Mouse (Mus musculus): Measurements from ENCODE around the gene Snai1. TPM values are rescaled to one million over a fixed set of nuclear protein-coding genes. Genes with fewer than 3 reads are reported as not detected.

The Snai1 gene
- total RNA-seq, 2 experiments from 2014 or later = 6.3 to 7.0 TPM

GRCm38 (mm10) chr2:167548961-167549360 is 11.0 kb downstream of the Snai1 start:
- no peak for DNase-seq (ENCODE audit: low spot score in 2 of 2)

- no peak for DNase-seq (ENCODE audit: low spot score in 2 of 2)
Measured at GRCm38 (mm10) chr2:167550341-167550854, 12.4 kb downstream of the Snai1 start.

DNA sequence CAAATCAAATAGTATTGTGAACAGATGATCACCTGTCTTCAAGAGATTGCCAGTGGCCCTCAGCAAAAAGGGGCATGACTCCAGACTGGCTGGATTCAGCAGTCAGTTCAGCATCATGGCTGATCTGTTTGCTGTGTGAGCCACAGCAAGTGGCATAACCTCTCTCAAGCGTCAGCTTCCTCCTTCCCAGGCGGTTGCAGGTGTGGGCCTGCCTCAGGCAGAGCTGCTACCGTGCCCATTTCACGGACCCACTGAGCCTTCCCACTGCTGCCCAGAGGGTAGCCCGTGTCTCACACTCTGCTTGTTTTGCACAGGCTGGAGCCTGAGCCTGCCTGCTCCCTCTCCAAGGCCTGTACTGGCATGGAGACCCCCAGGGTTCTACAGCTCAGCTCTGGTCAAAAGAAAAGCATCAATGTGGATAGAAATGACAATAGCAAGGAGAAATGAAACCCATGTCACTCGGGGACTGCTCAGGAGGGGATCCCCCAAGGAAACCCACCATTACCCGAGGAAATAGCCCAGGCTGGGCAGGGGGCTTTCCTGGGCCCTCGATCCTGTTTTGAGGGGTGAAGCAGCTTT is 13.4 kb downstream of the Snai1 start:
- DNase-seq (ENCODE audit: low spot score in 2 of 2) = no peak

GRCm38 (mm10) chr2:167552292-167552691 is 14.3 kb downstream of the Snai1 start:
- DNase-seq (ENCODE audit: low spot score in 2 of 2) = no peak

GRCm38 (mm10) chr2:167552927-167553402 is 15.0 kb downstream of the Snai1 start:
- no peak for DNase-seq (ENCODE audit: low spot score in 2 of 2)

DNA sequence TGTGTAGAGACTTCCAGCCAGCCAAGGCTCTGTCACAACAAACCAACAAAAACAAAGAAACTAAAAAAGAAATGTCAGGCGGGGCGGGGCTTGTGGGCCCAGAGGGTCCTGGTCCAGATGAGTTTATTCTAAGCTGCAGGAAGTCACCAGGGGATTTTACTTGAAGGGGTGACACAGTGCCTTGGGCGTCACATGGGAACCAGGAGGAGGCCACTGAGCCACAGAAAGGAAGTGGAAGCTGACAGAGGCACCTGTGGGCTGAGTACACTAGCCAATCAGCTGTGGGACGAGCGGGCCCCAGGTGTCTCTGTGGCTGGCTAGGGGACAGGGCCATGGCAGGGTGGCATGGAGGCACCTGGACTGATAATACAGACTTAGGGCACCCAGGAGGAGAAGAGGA is 17.8 kb downstream of the Snai1 start:
- no peak for DNase-seq (ENCODE audit: low spot score in 2 of 2)

GRCm38 (mm10) chr2:167559413-167559812 is 21.4 kb downstream of the Snai1 start:
- DNase-seq (ENCODE audit: low spot score in 2 of 2) = no peak

DNA sequence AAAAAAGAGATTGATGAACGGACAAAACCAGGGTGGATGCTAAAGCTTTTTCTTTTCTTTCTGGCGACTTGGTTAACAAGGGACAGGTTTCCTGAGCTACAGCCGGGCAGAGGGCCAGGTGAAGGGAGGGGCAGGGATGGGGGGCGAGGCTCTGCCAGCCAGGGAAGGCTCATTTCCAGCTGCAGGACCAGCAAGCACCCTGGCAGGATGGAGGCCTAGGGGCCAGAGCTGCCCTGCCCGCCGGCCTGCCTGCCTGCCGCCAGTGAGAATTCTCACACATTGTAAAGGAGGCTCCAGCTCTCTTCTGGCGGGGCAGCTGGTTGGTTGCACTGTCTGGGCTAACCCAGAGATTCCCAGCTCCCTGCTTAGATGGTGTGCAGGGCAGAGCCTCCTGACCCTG is 24.1 kb downstream of the Snai1 start:
- DNase-seq (ENCODE audit: low spot score in 2 of 2) = peak in 1 of 2 experiments; percentile 58

DNA sequence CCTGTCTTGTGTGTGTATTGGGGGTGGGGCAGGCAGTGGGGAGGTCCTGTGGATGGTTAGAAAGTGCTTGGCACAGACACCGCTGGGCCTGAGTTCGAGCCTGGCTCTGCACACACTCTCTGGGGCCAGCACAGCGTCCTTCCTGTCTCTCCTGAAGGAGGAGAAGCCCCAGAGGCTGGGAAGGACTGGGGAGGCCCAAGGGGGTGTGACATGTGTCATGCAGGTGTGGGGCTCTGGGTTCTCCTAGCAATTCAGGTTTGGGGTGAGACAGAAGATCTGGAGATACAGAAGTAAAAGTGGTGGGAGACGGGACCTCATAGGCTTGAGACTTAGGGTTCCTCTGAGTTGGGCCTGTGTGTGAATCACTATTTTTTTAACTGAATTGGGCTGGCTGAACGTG is 25.0 kb downstream of the Snai1 start:
- DNase-seq (ENCODE audit: low spot score in 2 of 2) = no peak

DNA sequence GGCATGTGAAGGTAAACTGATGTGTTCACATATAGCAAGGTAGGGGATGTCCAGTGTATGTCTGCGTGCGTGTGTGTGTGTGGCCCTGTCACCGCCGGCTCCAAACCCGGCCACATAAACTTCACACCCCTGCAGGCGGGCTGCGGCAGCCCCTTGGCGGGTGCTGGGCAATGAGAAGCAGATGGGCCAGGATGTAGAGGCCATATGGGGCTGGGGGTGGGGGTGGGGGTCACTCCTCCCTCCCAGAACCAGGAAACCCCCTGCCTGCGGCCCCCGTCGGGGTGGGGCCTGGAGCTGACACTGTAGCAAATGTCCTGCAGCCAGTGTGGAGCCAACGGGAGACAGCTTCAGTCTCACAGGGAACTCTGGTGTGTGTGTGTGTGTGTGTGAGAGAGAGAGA is 25.7 kb downstream of the Snai1 start:
- DNase-seq (ENCODE audit: low spot score in 2 of 2) = no peak

DNA sequence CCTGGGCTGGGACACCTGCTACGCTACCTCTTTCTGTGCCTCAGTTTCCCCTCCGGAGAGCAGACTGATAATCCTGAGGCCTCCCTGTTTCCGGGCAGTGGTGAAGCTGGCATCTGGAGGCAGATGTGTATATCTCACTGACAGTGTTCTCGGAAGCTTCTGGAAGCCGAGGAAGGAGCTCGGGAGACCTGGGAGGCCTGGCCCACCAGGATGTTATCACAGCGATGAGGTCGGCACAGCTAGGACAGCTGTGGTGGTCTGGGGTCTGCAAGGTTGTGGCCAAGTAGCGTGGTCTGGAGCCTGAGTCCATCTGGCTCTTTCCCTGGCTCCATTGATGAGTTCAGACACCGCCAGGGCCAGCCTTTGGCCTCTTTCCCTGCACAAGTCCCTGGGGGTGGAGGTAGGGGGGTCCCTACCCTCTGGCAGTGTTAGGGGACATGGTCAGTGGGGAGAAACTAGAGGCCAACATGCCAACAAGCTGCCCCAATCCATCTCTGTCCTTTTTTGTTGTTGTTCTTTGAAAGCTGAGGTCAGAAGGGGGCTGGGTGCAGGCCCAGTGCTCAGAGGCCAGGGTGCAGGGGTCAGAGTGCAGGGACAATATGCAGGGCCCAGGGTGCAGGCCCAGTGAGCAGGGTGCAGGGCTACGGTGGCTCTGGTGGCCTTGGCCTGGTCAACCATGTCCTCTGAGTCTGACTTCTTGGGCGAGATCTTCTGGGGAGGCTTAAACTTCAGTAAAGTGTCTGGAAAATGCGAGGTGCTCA is 26.7 kb downstream of the Snai1 start:
- DNase-seq (ENCODE audit: low spot score in 2 of 2) = no peak

DNA sequence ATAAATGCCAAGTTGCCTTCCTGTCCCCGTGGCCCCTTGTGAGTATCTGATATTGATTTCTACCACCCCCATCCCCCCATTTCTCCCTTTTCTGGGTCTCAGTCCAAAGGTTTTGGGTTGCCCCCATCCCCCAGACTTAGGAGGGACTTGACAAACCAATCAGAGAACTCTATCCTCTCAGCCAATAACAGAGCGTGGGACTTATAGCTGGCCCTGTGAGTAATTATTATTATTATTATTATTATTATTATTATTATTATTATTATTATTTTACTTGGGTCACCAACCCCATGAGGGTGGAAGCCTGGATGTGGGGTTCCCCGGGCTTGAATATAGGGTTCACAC is 27.3 kb downstream of the Snai1 start:
- no peak for DNase-seq (ENCODE audit: low spot score in 2 of 2)

GRCm38 (mm10) chr2:167565682-167566081 is 27.7 kb downstream of the Snai1 start:
- DNase-seq (ENCODE audit: low spot score in 2 of 2) = peak in 1 of 2 experiments; percentile 67

GRCm38 (mm10) chr2:167568112-167568511 is 30.1 kb downstream of the Snai1 start:
- no peak for DNase-seq (ENCODE audit: low spot score in 2 of 2)

DNA sequence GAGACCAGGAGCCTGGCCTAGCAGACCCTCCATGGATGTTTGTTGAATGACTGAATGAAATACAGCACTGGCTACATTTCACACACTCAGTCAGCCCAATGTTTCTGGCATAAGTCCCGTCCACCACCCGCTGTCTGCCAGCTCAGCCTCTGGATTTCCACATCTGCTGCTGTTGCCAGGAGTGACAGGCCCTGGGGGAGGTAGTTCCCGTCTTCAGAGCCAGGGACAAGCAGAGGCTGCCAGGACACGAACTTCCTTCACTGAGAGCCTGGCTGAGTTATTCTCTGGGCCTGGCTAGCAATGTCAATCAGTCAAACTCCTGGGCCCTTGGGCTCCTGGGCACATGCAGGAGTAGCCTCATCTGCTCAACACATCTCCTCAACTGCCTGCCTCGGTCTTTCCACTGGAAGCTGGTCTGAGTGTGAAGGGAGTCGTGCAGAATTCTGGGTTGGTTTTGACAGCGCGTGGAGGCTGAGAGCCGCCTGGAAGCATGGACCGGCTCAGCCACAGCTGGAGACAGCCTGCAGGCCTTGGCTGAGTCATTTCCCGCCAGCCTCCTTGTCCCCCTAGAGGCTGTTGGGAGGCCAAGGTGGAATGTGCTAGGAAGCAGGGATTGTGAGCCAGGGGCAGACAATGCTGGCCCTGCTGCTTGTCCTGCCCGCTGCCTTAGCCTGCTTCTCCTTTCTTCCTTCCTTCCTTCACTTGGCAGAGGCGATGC is 32.1 kb downstream of the Snai1 start:
- DNase-seq (ENCODE audit: low spot score in 2 of 2) = peak; percentile 60 to 82

GRCm38 (mm10) chr2:167570815-167571214 is 32.8 kb downstream of the Snai1 start:
- DNase-seq (ENCODE audit: low spot score in 2 of 2) = no peak

DNA sequence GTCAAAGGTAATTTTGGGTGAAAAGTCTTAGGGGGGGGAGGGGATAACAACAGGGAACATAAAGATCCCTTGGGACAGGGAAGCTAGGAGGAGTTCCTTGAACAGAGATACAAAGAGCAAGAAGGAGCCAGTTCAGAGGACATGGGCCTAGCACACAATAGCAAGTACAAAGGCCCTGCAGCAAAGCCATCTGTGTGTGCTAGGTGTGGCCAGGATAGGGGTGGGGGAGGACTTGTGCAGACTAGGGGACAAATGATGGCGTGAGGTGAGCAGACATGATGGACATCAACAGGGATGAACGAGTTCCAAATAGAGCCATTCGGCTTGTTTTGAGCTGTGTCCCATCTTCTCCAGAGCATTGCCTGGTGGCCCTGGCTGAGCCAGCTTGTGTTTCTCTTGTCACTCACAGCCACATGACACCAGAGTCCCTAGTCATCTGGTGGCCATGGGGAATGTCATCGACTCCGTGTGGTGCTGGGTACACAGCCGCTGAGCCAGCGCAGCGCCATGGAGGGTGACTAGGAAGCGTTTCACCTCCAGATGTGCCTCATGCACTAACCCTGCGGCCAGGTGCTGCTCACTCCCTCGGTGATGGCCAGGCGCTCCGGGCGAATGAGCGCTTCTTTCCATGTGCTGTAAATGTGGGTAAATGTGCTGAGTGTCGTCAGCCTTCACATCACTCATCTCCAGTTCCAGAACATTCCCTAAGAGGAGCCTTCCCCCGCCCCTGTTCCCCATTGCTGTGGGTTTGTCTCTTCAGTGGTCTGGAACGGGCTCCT is 33.6 kb downstream of the Snai1 start:
- DNase-seq (ENCODE audit: low spot score in 2 of 2) = no peak

- peak in 1 of 2 experiments; percentile 75 for DNase-seq (ENCODE audit: low spot score in 2 of 2)
Measured at GRCm38 (mm10) chr2:167574814-167575213, 36.8 kb downstream of the Snai1 start.

GRCm38 (mm10) chr2:167575581-167575980 is 37.6 kb downstream of the Snai1 start:
- DNase-seq (ENCODE audit: low spot score in 2 of 2) = no peak

- no peak for DNase-seq (ENCODE audit: low spot score in 2 of 2)
Measured at GRCm38 (mm10) chr2:167576121-167576620, 38.2 kb downstream of the Snai1 start.

GRCm38 (mm10) chr2:167577186-167577785 is 39.3 kb downstream of the Snai1 start:
- DNase-seq (ENCODE audit: low spot score in 2 of 2) = no peak

Data from gastrocnemius, postnatal 4 days (tissue).